Mouse (Mus musculus): ENCODE results near the gene Gm20388.

- TF ChIP-seq CTCF (IDR thresholded peaks at IDR 0.05; ENCODE audit: extremely low read depth, insufficient read depth, low read length), result no peak
- TF ChIP-seq POLR2A (IDR thresholded peaks at IDR 0.05; ENCODE audit: extremely low read depth, insufficient read depth, low read length), result no peak
Observed at GRCm38 (mm10) chr8:122068609-122069008, 2158.0 kb downstream of the Gm20388 start.

Data from cortical plate, adult 2 months (tissue).